Mouse (Mus musculus) embryo, embryonic 11.5 days (tissue): Measurements from ENCODE around the gene Aqp9.

ENCODE experiments used
- DNase-seq: peaks from one replicate; pipeline ENCODE4 v3.0.0-alpha.2; 2012; ENCODE audit warnings: low read depth, low spot score

Aqp9 gene

DNA sequence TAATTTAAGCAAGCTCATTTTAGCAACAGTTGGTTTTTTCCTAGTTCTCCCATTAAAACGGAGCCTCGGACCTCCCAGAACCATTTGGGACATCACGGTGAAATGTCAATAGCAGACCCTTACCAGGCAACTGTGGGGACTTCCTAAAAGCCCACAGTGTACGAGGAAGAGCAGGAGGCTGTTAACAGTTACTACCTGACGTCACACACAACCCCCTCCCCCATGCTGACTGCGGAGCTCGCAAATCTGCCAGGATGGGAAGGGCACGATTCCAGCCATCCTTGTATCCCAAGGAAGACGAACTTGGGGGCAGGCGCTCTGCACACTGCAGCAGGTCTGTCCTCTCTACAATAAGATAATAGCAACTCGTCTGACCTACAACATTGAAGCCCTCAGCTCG lies at the start of gene Aqp9:
Gene Aqp9 (minus strand): TSS at position 172 of the 400 bp plus-strand sequence.
- DNase-seq: peak; percentile 9

GRCm38 (mm10) chr9:71217793-71218095 lies 49.3 kb upstream of the Aqp9 start:
- no peak for DNase-seq

GRCm38 (mm10) chr9:71216996-71217792 lies 48.7 kb upstream of the Aqp9 start:
- DNase-seq: peak; percentile 17

GRCm38 (mm10) chr9:71216036-71216995 lies 47.8 kb upstream of the Aqp9 start:
- peak; percentile 19 for DNase-seq

DNA sequence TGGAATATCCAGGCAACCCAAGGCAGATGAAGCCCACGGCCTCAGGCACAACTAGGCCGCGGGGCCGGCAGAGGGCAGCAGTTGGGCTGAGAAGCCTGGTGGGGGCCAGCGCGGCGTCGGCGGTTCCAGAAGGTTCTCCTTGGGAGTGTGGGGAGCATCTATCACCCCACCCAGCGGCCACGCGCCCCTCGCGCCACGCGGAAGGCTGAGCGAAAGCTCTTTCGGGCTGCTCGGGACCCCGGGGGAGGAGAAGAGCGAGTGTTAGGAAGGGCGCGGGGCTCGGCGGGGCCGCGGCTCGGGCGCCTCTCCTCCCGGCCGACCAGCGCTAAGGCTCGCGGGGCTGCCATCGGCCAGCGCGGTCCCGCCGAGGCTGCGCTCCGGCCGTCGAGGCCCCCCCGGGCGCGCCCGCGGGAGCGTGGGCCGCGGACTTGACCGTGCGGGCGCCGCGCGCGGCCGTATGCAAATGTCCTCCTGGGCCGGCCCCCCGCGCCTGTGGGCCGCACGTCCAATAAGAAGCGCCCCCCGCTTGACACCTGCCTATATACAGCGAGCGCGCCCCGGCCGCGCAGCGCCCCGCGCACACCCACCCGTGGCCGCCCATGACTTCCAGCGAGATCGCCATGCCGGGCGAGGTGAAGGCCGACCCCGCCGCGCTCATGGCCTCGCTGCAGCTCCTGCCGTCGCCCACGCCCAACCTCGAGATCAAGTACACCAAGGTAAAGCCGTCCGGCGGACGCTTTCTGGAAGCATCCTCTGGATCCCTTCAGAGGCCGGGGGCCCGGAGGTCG lies 47.0 kb upstream of the Aqp9 start, which contains the start of gene Aldh1a2:
Gene Aldh1a2 (plus strand): TSS at position 542 of the 788 bp plus-strand sequence.
- peak; percentile 47 for DNase-seq

GRCm38 (mm10) chr9:71213636-71214035 lies 45.2 kb upstream of the Aqp9 start:
- no peak for DNase-seq

DNA sequence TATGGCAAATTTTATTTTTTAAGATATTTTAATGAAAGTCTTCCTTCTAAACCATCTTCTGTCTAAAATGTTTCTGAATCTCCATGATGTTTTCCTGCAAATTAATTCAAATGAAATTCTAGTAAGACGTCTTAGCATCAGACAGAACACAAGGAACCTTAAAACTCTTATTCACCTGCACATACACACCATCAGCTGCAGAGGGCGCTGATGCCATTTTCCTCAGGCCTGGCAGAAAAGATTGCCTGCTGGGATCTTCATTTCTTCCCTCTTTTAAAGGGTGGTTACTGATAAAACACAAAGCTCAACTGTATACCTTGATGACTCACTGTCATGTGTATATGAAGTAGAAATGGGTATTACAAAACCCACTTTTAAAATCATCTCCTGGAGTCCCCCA lies 42.4 kb upstream of the Aqp9 start:
- peak; percentile 43 for DNase-seq

DNA sequence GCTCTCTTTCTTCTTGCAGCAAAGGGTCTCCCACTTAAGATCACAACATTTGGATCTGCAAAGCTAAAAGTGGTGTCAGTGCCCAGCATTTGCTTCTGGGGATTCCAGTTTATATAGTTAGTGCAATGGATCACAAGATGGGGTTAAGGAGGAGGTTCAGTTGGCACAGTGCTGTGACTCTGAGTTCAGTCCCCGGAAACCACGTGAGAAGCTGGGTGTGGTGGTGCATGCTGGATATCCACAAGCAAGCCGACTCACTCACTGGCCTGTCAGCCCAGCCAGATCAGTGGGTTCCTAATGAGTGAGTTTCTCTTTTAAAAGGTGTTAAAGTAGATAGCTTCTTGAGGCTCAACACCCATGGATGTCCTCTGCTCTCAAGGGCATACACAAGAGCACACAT lies 40.8 kb upstream of the Aqp9 start:
- DNase-seq: no peak

DNA sequence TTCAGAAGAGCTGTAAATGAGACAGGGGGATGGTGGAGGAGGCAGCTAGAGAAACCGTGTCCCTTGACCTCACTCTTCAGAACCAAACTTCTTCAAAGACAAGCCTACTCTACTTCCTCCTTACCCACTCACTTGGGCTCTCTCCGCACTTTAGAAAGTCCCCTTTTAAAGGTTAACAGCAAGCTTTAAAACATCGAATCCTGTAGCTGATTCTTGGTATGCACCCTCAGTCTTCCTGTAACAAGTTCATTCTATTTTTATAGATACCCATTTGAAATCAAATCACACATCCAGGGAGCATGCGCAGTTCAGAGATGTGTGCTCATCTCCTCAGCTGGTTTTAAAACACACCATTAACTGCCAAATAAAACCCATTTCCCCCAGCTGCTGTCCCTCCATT lies 33.8 kb upstream of the Aqp9 start:
- no peak for DNase-seq

GRCm38 (mm10) chr9:71198826-71199225 lies 30.3 kb upstream of the Aqp9 start:
- no peak for DNase-seq

GRCm38 (mm10) chr9:71188647-71189415 lies 20.3 kb upstream of the Aqp9 start:
- DNase-seq: peak; percentile 50

DNA sequence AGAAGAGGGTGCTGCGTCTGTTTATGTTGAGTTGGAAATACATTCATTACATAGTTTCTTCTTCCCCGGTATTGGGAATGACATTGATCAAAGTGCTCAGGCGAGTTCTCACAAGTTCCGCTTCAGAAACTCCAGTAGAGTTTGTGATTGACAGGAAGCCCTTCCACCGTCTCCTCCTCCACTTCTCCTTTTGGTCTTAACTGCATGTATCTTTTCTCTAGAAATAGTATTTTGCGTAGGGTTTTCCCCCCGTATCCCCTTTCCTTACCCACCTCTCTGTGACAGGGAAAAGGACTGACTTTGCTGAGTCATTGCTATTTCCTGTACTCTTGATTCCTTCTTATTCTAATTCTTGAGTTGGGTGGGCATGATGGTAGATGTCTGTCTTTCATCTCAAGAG lies 18.9 kb upstream of the Aqp9 start:
- DNase-seq: no peak

DNA sequence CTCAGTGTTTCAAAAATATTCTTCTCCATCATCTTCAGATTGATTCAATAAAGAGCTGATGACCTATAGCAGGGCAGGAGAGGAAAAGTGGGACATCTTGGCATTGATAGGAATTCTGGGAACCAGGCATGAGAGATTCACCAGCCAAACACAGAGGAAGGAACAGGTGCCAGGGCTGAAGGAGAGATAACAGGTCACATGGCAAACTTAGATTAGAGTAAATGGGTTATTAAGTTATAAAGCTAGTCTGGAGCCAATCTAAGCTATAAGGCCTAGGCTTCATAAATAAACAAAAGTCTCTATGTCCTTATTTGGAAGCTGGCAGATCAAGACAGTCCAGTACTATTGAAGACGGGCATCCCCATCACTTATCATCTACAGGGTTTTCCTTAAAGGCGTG lies 17.3 kb upstream of the Aqp9 start:
- no peak for DNase-seq

DNA sequence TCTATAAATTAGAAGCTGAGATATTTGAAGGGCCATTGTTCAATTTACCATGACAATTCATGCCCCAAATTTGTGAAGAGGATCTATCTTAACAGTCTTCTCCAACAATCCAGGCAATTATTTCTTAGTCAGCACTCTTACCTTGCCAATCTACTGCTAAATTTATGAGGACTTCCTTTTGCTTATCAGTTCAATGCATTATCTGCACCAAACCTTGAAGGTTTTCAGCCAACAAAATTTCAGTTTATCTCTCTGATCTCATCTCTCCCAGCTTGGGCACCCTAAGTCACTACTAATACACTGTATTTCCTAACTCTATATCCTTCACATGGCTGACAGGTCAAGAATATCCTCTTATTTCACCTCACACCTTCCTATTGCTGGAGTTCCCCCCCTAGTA lies 16.8 kb upstream of the Aqp9 start:
- DNase-seq: no peak

- no peak for DNase-seq
These were observed 11.7 kb upstream of the Aqp9 start for GRCm38 (mm10) chr9:71179964-71180700.

DNA sequence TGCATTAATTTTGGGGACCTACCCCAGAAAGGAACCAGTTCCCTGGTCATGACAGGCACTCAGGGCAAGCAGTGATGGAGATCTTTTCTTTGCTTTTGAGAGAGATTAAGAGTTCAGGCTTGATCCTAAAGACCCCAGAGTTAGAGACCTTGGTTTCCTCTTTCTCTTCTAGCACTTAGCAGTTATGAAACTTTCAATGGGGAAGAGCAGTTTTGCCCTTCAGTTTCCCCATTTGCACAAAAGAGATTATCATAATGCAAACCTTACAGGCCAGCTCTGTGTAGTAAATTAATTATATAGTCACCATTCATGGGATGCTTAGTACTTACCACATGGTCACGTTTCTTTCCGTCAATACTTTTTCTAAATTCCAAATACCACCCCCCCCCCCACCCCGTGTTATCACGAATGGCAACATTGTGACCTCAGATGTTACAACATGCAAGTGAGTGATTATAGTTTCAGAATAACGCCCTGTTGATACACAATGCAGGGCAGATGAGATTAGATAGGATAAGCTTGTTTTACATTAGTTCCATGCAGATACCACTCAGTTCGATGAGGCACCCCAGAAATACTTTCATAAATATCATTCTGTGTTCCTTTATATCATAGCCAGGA lies 10.9 kb upstream of the Aqp9 start:
- DNase-seq: no peak

DNA sequence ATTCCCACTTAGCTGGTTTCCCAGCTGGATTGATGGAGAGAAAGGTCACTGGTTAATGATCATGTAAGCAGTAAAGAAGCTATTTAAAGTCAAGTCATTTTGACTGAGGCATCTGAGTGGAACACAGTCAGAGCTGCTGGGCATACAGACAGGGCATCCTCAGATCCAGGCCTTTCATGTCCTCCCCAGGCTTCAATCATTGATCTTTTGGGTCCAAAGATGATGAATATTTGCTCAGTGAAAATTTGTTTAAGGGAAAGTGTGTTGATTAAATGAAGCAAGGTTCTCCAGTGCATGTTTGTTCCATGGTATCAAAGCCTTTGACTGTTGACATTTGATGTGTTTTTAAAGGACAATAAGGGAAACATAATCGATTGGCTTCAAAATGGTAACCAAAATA lies 7.2 kb upstream of the Aqp9 start:
- DNase-seq: no peak

DNA sequence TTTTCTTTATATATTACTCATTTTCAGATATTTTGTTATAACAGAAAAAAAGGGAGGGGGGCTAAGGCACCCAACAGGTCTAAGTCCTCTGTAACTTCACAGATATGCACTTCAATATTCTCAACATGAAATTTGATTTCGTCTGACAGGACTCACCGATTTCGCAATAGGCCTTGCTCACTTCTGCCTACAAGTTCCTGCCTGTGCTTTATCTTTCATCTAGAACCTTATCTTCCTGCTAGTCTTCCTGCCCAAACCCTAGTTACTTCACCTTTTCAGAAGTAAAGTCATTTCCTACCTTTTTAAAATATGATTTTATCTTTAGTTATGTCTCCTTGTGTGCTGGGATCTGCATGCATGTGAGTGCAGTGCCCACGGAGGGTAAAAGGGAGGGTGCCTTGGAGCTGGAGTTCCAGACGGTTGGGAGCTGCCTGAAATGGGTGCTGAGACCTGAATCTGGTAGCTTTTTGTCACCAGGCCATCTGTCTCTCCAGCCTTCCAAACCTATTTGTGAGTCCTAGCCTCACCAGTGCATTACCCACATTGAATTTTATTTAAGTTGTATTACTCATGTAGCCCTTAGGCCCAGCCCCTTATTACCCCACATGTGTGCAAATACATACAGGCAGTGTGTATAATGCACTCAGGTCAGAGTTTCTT lies 6.0 kb upstream of the Aqp9 start:
- no peak for DNase-seq

DNA sequence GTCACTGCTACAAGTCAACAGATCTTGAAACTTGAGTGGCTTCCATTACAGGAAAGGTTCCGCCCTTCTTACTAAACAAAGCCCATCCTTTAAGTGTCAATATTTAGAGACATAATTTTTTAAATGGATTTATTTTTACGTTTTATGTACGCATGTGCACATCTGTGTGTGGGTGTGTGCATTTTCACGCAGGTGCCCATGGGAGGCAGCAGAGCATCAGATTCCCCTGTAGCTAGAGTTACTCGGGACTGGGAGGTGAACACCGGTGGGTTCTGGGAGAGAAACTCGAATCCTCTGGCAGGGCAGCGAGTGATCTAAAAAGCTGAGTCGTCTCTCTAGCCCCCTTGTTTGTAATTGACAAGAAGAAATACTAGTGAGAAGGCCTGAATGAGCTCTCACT lies 5.1 kb upstream of the Aqp9 start:
- DNase-seq: no peak
